Mouse (Mus musculus) embryonic facial prominence, embryonic 11.5 days (tissue): ENCODE measurements around the gene Inpp5b. TPM values are rescaled to one million over a fixed set of nuclear protein-coding genes. Genes with fewer than 3 reads are reported as not detected.

Experiments used
- ATAC-seq: fragments of 200-750 bp; cut with Nextera tagmentation; replicated peaks from 2 replicates; pipeline ENCODE4 v1.8.0; 2017; ENCODE audit warnings: low read depth; ENCODE audit not compliant: insufficient number of reproducible peaks, low FRiP score, low TSS enrichment
- DNase-seq: peaks from one replicate; pipeline ENCODE4 v3.0.0-alpha.2; 2015; ENCODE audit warnings: low spot score
- H3K27ac ChIP-seq: fragments of 300-500 bp; sonication (generic); replicated peaks from 2 replicates; pipeline ENCODE4 v1.5.1; 2014; ENCODE audit warnings: mild to moderate bottlenecking, low read depth, low read length, control low read depth
- H3K27me3 ChIP-seq: fragments of 300-500 bp; sonication (generic); 2 replicates; pipeline ENCODE4 v1.6.1; 2014; ENCODE audit warnings: mild to moderate bottlenecking, low read length, moderate library complexity, mixed read lengths; ENCODE audit not compliant: control insufficient read depth, insufficient read depth
- H3K36me3 ChIP-seq: fragments of 300-500 bp; sonication (generic); replicated peaks from 2 replicates; pipeline ENCODE4 v1.6.1; 2014; ENCODE audit warnings: low read depth, mild to moderate bottlenecking, low read length, moderate library complexity, mixed read lengths; ENCODE audit not compliant: control insufficient read depth, insufficient read depth
- H3K4me1 ChIP-seq: fragments of 300-500 bp; sonication (generic); 2 replicates; pipeline ENCODE4 v1.6.1; 2014; ENCODE audit warnings: low read length, mixed read lengths; ENCODE audit not compliant: control insufficient read depth, insufficient read depth
- H3K4me2 ChIP-seq: fragments of 300-500 bp; sonication (generic); 2 replicates; pipeline ENCODE4 v1.6.1; 2014; ENCODE audit warnings: low read depth, mild to moderate bottlenecking, control low read depth, low read length, moderate library complexity
- H3K4me3 ChIP-seq: fragments of 300-500 bp; sonication (generic); 2 replicates; pipeline ENCODE4 v1.5.1; 2014; ENCODE audit warnings: low read depth, low read length, control low read depth
- H3K9ac ChIP-seq: fragments of 300-500 bp; sonication (generic); replicated peaks from 2 replicates; pipeline ENCODE4 v1.6.1; 2014; ENCODE audit warnings: mild to moderate bottlenecking, control low read depth, low read length
- H3K9me3 ChIP-seq: fragments of 300-500 bp; sonication (generic); replicated peaks from 2 replicates; pipeline ENCODE4 v1.6.1; 2016; ENCODE audit warnings: mild to moderate bottlenecking, low read length, inconsistent platforms, mixed read lengths; ENCODE audit not compliant: control insufficient read depth
- WGBS: fragments of 180-500 bp; shearing (Covaris S2); extraction: QIAGEN DNeasy Blood & Tissue Kit; methylation state at CpG from one replicate; pipeline ENCODE4 v1.1.7; 2014; 5-methylcytosine and 5-hydroxymethylcytosine counted together
- polyA plus RNA-seq: library from polyadenylated mRNA; unstranded; fragments of >200 nt; fragmentation: Nextera tagmentation; extraction: Ambion mirVana; gene quantifications from 2 replicates; pipeline ENCODE4 v1.2.1, GENCODE M21; 2014

Gene Inpp5b
- polyA plus RNA-seq, 1 experiment from 2014 or later, result 26.2 TPM

DNA sequence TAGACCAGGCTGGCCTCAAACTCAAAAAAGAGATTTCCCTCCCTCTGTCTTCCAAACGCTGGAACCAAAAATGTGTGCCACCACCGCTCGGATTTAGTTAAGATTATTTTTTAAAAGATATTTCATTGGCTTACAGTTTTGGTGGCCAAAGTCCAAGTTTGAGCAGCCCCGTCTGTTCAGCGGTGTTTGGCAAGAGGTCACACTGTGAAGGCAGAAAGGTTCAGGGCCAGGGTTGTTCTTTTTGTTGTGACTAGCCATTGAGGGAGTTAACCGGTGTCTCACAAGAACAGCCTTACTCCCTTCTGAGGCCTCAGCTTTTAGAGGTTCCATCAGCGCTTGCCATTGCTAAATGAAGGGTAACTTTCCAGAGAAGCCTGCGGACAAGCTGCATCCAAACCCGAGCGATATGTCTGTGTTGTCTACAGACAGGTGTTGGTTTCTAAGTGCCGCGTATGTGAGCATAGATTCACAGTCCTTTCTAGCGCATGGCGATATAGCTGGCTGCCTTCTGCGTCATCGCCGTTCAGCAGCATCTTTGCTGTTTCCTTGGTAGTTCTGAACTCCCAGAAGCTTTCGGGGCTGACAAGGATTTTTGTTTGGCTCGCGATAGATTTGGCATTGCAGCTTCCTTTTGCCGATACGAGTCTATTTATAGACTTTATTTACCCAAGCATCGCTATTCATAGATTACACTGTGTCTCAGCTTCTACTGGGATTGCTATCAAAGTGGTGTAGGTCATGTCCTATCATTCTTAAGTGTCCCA lies 24.3 kb downstream of the Inpp5b start:
- Histone ChIP-seq H3K9me3 (no peaks in the 10 kb centered on the region), H3K4me1 (no peaks in the 10 kb centered on the region), H3K9ac (no peak overlapping the region), H3K4me2 (no peak overlapping the region), H3K4me3 (no peak overlapping the region), H3K27me3 (no peaks in the 10 kb centered on the region), H3K27ac (no peak overlapping the region), H3K36me3 (no peaks in the 10 kb centered on the region)
- ATAC-seq (no peak), DNase-seq (no peak)
- WGBS, result 92% methylated on average over 23 of the region's 23 CpGs

DNA sequence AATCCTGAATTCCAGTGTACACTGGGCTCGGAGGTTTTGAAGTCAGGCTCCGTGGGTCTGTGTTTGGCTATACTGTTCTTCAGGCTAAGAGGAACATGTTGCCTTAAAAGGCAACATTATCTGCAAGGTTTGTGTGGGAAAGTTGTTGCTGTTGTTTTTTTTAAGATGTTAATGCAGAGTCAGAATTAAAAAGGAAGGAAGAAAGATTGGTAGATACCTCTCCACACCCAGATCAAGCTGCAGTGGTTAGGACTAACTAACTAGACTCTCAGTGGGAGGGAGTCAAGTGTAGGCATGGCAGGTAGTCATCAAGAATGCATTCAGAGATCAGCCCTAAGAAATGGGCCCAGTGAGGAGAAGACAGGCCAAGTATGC lies 24.9 kb downstream of the Inpp5b start:
- 94% methylated on average over 2 of the region's 2 CpGs for WGBS
- H3K27ac ChIP-seq, result no peak overlapping the region
- H3K4me1 ChIP-seq, result no peaks in the 10 kb centered on the region
- ATAC-seq (no peak), DNase-seq (no peak)
- no peak overlapping the region for H3K9ac ChIP-seq
- H3K4me2 ChIP-seq, result no peak overlapping the region
- no peaks in the 10 kb centered on the region for H3K36me3 ChIP-seq
- no peaks in the 10 kb centered on the region for H3K27me3 ChIP-seq
- H3K4me3 ChIP-seq, result no peak overlapping the region
- no peaks in the 10 kb centered on the region for H3K9me3 ChIP-seq

DNA sequence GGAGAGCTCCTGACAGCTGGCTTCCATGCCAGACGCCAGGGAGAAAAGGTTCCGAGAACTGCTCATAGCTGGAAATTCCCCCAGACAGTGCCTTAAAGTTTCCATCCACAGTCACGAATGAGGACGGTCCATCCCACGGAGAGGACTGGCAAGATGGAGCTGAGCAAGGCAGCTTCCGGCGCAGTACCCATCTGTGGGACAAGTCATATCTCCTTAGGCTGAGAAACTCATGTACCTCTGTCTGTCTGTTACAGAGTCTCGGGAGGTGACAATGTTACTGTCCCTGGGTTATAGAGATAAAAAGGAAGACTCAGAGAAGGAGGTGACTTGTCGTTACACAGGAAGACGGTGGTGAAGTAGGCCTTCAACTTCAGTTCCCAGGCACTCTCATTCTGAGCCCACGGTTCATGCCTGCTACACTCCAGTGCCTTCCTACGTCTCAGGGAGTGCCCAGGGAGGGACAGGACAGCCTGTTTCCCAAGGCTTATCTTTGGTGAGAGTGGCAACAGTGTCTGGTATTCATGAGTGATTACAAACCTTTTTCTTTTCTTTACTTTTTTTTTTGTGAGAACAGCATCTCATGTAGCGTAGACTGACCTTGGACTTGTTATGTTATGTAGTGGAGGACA lies 27.4 kb downstream of the Inpp5b start:
- Histone ChIP-seq H3K4me1 (no peaks in the 10 kb centered on the region), H3K4me2 (no peak overlapping the region), H3K36me3 (no peaks in the 10 kb centered on the region), H3K27me3 (no peaks in the 10 kb centered on the region), H3K27ac (no peak overlapping the region), H3K9ac (no peak overlapping the region), H3K9me3 (no peaks in the 10 kb centered on the region), H3K4me3 (no peak overlapping the region)
- DNase-seq (no peak), ATAC-seq (no peak)
- WGBS, result 90% methylated on average over 13 of the region's 13 CpGs

DNA sequence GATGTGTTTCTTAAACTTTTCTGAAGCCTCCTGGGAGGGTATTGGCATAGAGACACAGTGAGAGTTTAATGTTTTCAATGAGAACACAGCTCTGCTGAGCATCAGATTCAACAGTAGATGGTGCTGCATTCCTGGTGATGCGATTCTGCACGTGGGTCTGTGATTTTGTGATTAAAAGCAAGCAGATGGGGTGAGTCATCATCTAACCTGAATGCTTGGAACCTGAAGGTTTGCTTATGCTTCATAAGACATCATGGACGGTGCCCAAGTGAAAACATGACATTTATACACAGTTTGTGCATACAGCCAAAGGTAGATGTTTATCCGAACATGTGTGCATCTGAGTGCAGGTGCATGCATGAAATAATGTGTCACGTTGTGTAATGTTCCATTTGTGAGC lies 29.0 kb downstream of the Inpp5b start:
- Histone ChIP-seq H3K4me1 (no peaks in the 10 kb centered on the region), H3K4me3 (no peak overlapping the region), H3K27me3 (no peaks in the 10 kb centered on the region), H3K27ac (no peak overlapping the region), H3K36me3 (no peaks in the 10 kb centered on the region), H3K9ac (no peak overlapping the region), H3K9me3 (no peaks in the 10 kb centered on the region), H3K4me2 (no peak overlapping the region)
- ATAC-seq, result no peak
- 74% methylated on average over 5 of the region's 5 CpGs for WGBS
- DNase-seq, result no peak

DNA sequence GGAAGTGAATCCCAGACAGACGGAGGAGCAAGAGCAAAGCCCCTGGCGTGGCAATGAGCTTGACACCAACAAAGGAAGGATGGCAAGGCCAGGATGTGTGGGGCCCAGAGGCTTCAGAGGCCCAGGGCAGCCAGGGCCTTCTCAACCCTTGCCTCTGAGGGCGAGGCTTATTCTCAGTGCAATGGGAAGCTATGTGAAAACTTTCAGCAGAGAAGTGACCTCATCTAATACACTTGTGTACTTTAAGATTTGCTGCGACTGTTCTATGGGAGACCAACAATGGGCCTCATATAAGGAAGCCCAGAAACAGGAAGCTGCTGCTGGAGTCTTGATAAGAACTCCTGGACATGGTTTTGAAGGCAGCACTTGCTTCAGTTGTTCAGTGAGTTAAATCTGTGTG lies 30.5 kb downstream of the Inpp5b start:
- Histone ChIP-seq H3K27me3 (no peaks in the 10 kb centered on the region), H3K36me3 (no peaks in the 10 kb centered on the region), H3K4me1 (no peaks in the 10 kb centered on the region), H3K4me2 (no peak overlapping the region), H3K9ac (no peak overlapping the region), H3K27ac (no peak overlapping the region), H3K4me3 (no peak overlapping the region), H3K9me3 (no peaks in the 10 kb centered on the region)
- DNase-seq (no peak), ATAC-seq (no peak)
- 60% methylated on average over 4 of the region's 4 CpGs for WGBS

DNA sequence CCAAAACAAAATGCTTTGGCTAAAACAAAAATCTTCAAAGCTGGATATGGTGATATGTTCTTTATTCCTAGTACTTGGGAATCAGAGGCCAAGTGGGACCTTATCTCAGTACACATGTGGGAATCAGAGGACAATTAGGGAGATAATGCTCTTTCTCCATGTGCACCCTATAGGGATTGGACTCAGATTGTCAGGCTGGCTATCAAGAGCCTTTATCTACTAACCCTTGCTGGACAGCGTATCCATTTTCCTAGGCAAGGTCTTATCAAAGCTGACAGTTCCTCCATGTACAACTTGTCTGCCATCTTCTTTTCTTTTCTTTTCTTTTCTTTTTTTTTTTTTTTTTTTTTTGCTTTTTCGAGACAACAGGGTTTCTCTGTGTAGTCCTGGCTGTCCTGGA lies 31.8 kb downstream of the Inpp5b start:
- Histone ChIP-seq H3K4me3 (no peak overlapping the region), H3K4me1 (no peaks in the 10 kb centered on the region), H3K9me3 (no peaks in the 10 kb centered on the region), H3K27me3 (no peaks in the 10 kb centered on the region), H3K27ac (no peak overlapping the region), H3K36me3 (no peaks in the 10 kb centered on the region), H3K4me2 (no peak overlapping the region), H3K9ac (no peak overlapping the region)
- 96% methylated on average over 2 of the region's 2 CpGs for WGBS
- no peak for ATAC-seq
- no peak for DNase-seq

DNA sequence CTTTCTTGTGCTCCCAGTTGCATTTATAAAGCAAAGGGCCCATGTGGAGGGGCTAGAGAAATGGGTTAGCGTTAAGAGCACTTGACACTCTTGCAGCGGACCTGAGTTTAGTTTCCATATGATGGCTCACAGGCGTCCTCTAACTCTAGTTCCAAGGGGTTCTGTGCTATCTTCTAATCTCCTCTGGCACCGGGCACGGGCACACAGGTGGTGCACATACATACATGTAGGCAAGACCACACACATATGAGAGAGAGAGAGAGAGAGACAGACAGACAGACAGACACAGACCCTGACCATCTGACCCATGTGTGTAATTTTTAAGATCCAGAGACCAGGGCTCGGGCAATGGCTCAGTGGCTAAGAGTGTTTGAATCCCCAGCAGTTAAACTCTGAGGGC lies 32.3 kb downstream of the Inpp5b start:
- WGBS, result 89% methylated on average over 6 of the region's 6 CpGs
- DNase-seq, result no peak
- Histone ChIP-seq H3K4me3 (no peak overlapping the region), H3K27ac (no peak overlapping the region), H3K27me3 (no peaks in the 10 kb centered on the region), H3K36me3 (no peaks in the 10 kb centered on the region), H3K4me2 (no peak overlapping the region), H3K4me1 (no peaks in the 10 kb centered on the region), H3K9me3 (no peaks in the 10 kb centered on the region), H3K9ac (no peak overlapping the region)
- ATAC-seq, result no peak

DNA sequence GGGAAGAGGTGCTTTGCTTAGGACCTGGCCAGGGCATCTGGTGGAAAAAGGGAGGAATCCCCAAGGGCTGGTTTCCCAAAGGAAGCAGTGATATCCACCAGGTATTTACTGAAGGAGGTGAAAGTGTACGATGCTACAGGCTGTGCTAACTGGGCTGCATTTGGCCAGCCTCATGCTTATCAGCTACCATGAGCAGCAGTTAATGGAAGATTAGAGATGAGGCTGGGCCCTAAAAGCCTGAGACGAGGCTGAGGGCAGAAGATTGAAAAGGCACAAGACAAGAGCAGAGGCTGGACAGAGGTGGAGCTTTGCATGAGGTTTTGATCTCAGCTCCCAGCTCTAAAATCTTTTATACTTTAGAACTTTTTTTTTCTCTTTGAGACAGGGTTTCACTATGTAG lies 32.8 kb downstream of the Inpp5b start:
- no peak overlapping the region for H3K27ac ChIP-seq
- no peaks in the 10 kb centered on the region for H3K36me3 ChIP-seq
- no peaks in the 10 kb centered on the region for H3K9me3 ChIP-seq
- no peak overlapping the region for H3K4me3 ChIP-seq
- ATAC-seq (no peak), DNase-seq (no peak)
- no peaks in the 10 kb centered on the region for H3K27me3 ChIP-seq
- WGBS, result 71% methylated on average over 2 of the region's 2 CpGs
- H3K4me1 ChIP-seq, result no peaks in the 10 kb centered on the region
- no peak overlapping the region for H3K4me2 ChIP-seq
- H3K9ac ChIP-seq, result no peak overlapping the region
